Mouse (Mus musculus) lung, adult 2 months (tissue): ENCODE results near the gene Arhgap10. TPM values are rescaled to one million over a fixed set of nuclear protein-coding genes. Genes with fewer than 3 reads are reported as not detected.

Experiments
- DNase-seq: peaks from one replicate; pipeline ENCODE4 v3.0.0; 2022
- H3K4me1 ChIP-seq: fragments of 200-500 bp; 2 replicates; pipeline ENCODE4 v1.6.1; 2011; ENCODE audit warnings: low read length; ENCODE audit not compliant: control insufficient read depth, insufficient read depth
- H3K4me3 ChIP-seq: fragments of 200-500 bp; replicated peaks from 2 replicates; pipeline ENCODE3; 2011; ENCODE audit warnings: low read depth, mild to moderate bottlenecking, control low read depth, low read length; ENCODE audit errors: extremely low read depth
- CTCF ChIP-seq: fragments of 200-500 bp; IDR thresholded peaks from 2 replicates; pipeline ENCODE4 v1.5.1; 2011; ENCODE audit warnings: mild to moderate bottlenecking, low read length, control low read depth; ENCODE audit not compliant: insufficient read depth
- POLR2A ChIP-seq: fragments of 200-500 bp; IDR thresholded peaks from 2 replicates; pipeline ENCODE4 v1.6.1; 2011; ENCODE audit warnings: low read depth, mild to moderate bottlenecking, control low read depth, low read length, borderline replicate concordance; ENCODE audit errors: extremely low read depth
- WGBS: fragments of 180-500 bp; shearing (Covaris S2); methylation state at CpG from one replicate; pipeline ENCODE4 v1.1.7; 2018; 5-methylcytosine and 5-hydroxymethylcytosine counted together
- polyA plus RNA-seq: library from polyadenylated mRNA; depleted of rRNA; stranded (reverse); fragments of >200 nt; gene quantifications from 2 replicates; pipeline ENCODE4 v1.2.3, GENCODE M21; 2012

Arhgap10 gene
- polyA plus RNA-seq, 1 experiment: 11.2 TPM

DNA sequence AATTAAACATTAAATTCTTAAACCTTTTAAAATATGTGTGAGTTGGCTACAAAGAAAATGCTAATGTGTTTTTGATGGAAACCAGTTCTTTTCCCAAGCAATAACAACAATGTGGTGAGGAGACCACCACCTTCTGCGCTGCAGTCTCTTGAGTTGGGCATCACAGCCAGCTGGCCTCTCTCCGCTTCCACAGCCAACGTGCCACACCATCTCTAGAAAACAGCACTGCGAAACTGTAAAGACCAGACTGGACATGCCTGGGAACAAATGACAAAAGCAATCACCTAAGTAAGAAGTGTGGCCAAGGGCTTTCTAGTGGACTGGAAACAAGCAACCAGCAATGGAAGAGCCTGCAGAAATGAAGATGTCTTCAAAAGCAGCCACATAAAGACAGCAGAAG lies 195.9 kb downstream of the Arhgap10 start:
- no peak for DNase-seq
- TF ChIP-seq CTCF (no peak), POLR2A (no peak)
- Histone ChIP-seq H3K4me3 (no peak overlapping the region), H3K4me1 (no peaks in the 10 kb centered on the region)
- 93% methylated on average over 4 of the region's 4 CpGs for WGBS

GRCm38 (mm10) chr8:77318590-77318989 lies 199.2 kb downstream of the Arhgap10 start:
- TF ChIP-seq POLR2A (no peak), CTCF (no peak)

GRCm38 (mm10) chr8:77317771-77318170 lies 200.0 kb downstream of the Arhgap10 start:
- Histone ChIP-seq H3K4me1 (no peaks in the 10 kb centered on the region; the same call in 1 of the 2 replicates), H3K4me3 (no peak overlapping the region)
- WGBS: 86% methylated on average over 2 of the region's 2 CpGs
- DNase-seq: no peak
- TF ChIP-seq CTCF: no peak
- no peak for TF ChIP-seq POLR2A

More at GRCm38 (mm10) chr8:77318590-77318989, 199.2 kb downstream of the Arhgap10 start:
- no peaks in the 10 kb centered on the region for H3K4me1 ChIP-seq
- DNase-seq: no peak
- no peak overlapping the region for H3K4me3 ChIP-seq
- WGBS: 75% methylated on average over 9 of the region's 9 CpGs

DNA sequence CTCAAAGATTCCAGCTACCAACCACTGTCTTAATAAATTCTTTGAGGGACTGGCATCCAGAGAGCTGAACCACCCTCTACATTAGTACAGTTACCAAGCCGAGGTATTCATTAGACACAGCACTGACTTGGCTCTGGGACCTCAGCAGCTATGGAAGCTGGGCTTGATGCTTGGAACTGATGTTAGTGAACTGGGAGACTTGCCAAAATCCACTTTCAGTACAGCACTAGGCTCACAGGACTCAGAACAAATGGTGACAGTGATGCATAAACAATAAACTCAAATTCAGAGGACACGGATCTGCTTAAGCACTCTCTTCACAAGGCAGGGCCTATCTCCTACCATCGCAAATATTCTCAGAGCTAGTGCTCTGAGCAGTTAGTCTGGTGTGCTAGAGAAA lies 204.8 kb downstream of the Arhgap10 start:
- no peak for DNase-seq
- WGBS: 49% methylated on average over 3 of the region's 3 CpGs
- H3K4me3 ChIP-seq: no peak overlapping the region
- no peaks in the 10 kb centered on the region; the same call in 1 of the 2 replicates for H3K4me1 ChIP-seq
- TF ChIP-seq POLR2A (no peak), CTCF (no peak)

DNA sequence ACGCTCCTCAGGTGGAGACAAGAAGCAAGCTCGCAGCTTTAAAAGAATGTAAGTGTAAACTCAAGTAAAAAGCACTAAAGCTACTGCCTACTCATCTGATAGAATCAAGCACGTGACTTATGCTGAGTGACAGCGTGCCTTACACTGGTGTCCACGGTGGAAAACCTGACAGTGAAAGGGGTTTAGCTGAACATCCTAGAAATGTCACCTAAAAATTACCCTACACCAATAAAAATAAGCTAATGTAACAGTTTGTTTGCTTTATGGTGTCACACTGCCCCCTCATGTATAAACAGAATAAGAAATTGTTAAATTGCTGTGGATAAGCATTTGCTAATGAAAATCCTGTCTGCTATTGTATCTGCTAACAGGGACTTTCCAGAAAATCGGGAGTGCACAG lies 206.0 kb downstream of the Arhgap10 start:
- H3K4me3 ChIP-seq: no peak overlapping the region
- WGBS: 66% methylated on average over 6 of the region's 6 CpGs
- DNase-seq: no peak
- TF ChIP-seq POLR2A (no peak), CTCF (no peak)
- H3K4me1 ChIP-seq: no peaks in the 10 kb centered on the region; the same call in 1 of the 2 replicates

DNA sequence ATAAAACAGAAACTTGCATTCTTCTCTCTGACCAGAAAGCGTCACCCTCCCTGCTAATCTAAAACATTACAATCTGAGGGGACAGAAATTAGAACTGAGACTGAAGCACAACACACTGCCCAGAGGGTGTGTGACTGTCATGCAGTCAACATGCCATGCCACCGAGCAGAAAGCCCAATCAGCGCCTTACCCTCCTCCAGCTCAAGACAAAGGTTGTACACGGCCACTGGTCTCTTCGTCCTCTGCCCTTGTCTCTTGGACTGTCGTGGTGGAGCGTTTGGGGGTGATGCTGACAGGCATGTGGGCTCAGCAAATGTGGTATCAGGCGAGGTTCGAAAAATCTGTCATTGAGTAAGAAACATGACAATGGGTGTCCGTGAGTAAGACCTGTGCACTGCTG lies 207.2 kb downstream of the Arhgap10 start:
- 80% methylated on average over 10 of the region's 10 CpGs for WGBS
- Histone ChIP-seq H3K4me1 (no peaks in the 10 kb centered on the region; the same call in 1 of the 2 replicates), H3K4me3 (no peak overlapping the region)
- TF ChIP-seq CTCF (no peak), POLR2A (no peak)
- DNase-seq: no peak

DNA sequence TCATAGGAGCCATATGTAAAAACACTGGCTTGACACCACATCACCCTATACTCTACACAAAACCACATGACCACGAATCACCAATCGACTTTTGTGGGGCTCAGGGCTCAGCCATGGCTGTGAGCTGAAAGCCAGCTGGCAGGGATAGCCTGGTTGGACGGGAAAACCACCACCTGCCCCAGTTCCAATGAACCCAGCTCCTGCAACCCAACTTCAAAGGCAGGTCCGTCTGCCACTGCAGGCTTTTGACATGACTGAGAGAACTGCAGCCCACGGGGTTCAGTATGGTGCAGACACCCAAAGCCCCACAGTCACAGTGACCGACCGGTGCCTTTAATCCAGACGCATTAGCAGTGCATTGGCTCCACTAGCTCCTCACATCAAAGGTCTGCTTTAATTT lies 207.7 kb downstream of the Arhgap10 start:
- no peak for DNase-seq
- WGBS: 74% methylated on average over 8 of the region's 8 CpGs

DNA sequence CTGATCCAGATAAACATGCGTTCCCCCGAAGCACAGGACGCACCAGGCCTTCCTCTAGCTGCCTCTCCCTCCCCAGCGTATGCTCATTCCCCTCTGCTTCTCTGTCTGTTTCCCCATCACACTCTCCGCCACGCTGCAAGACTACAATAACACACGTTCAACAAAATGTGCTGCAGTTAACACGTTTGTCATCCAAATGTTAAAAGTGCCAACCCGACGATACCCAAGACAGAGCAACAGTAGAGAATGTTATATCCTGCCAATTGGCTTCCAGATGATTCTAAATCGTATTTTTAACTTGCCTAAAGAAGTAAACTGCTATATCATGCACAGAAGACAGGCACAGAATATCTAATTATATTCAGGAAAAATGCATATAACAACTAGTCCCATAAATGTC lies 223.2 kb downstream of the Arhgap10 start:
- TF ChIP-seq POLR2A (no peak), CTCF (no peak)
- no peak for DNase-seq
- WGBS: 92% methylated on average over 11 of the region's 11 CpGs
- H3K4me3 ChIP-seq: no peak overlapping the region
- no peaks in the 10 kb centered on the region for H3K4me1 ChIP-seq

More for the DNA sequence above, 207.7 kb downstream of the Arhgap10 start:
- no peaks in the 10 kb centered on the region; the same call in 1 of the 2 replicates for H3K4me1 ChIP-seq
- H3K4me3 ChIP-seq: no peak overlapping the region
- no peak for TF ChIP-seq CTCF
- no peak for TF ChIP-seq POLR2A

GRCm38 (mm10) chr8:77292649-77293048 lies 225.1 kb downstream of the Arhgap10 start:
- Histone ChIP-seq H3K4me1 (no peaks in the 10 kb centered on the region), H3K4me3 (no peak overlapping the region)
- no peak for DNase-seq
- TF ChIP-seq CTCF: no peak
- TF ChIP-seq POLR2A: no peak
- 81% methylated on average over 11 of the region's 11 CpGs for WGBS

- WGBS: 61% methylated on average over 4 of the region's 4 CpGs
- H3K4me1 ChIP-seq: no peaks in the 10 kb centered on the region
- TF ChIP-seq CTCF: no peak
- no peak overlapping the region for H3K4me3 ChIP-seq
- DNase-seq: no peak
Measured at GRCm38 (mm10) chr8:77292120-77292519, 225.6 kb downstream of the Arhgap10 start.
